Mouse (Mus musculus) forebrain, postnatal 0 days (tissue): ENCODE measurements around the gene Psmd5. TPM values are rescaled to one million over a fixed set of nuclear protein-coding genes. Genes with fewer than 3 reads are reported as not detected.

Experiments used
- ATAC-seq: fragments of 200-750 bp; cut with Nextera tagmentation; 2 replicates; pipeline ENCODE4 v1.8.0; 2017; ENCODE audit warnings: mild to moderate bottlenecking, moderate library complexity
- DNase-seq: peaks from one replicate; pipeline ENCODE4 v3.0.0-alpha.2; 2015
- H3K27ac ChIP-seq: fragments of 300-500 bp; sonication (generic); 2 replicates; pipeline ENCODE4 v1.5.1; 2014; ENCODE audit warnings: low read depth, mild to moderate bottlenecking, antibody characterized with exemption, low read length, moderate library complexity, mixed read lengths
- H3K27me3 ChIP-seq: fragments of 300-500 bp; sonication (generic); 2 replicates; pipeline ENCODE4 v1.6.1; 2014; ENCODE audit warnings: mild to moderate bottlenecking, low read length, mixed read lengths; ENCODE audit not compliant: insufficient read depth
- H3K36me3 ChIP-seq: fragments of 300-500 bp; sonication (generic); 2 replicates; pipeline ENCODE4 v1.6.1; 2014; ENCODE audit warnings: mild to moderate bottlenecking, moderate library complexity; ENCODE audit not compliant: insufficient read depth
- H3K4me1 ChIP-seq: fragments of 300-500 bp; sonication (generic); 2 replicates; pipeline ENCODE4 v1.6.1; 2014; ENCODE audit warnings: antibody characterized with exemption; ENCODE audit not compliant: insufficient read depth
- H3K4me2 ChIP-seq: fragments of 300-500 bp; sonication (generic); 2 replicates; pipeline ENCODE4 v1.6.1; 2014; ENCODE audit warnings: low read depth, mild to moderate bottlenecking, moderate library complexity
- H3K4me3 ChIP-seq: fragments of 300-500 bp; sonication (generic); 2 replicates; pipeline ENCODE4 v1.5.1; 2014; ENCODE audit warnings: low read depth, low read length, mixed read lengths
- H3K9ac ChIP-seq: fragments of 300-500 bp; sonication (generic); 2 replicates; pipeline ENCODE4 v1.6.1; 2014; ENCODE audit warnings: mild to moderate bottlenecking
- H3K9me3 ChIP-seq: fragments of 300-500 bp; sonication (generic); 2 replicates; pipeline ENCODE4 v1.6.1; 2016; ENCODE audit warnings: low read length
- CTCF ChIP-seq: sonication (generic); IDR thresholded peaks from 2 replicates; pipeline ENCODE4 v1.5.1; 2016; ENCODE audit warnings: antibody characterized with exemption, control low read depth, low read depth
- WGBS: fragments of 180-500 bp; shearing (Covaris S2); extraction: QIAGEN DNeasy Blood & Tissue Kit; methylation state at CpG from one replicate; pipeline ENCODE4 v1.1.7; 2014; 5-methylcytosine and 5-hydroxymethylcytosine counted together
- polyA plus RNA-seq: library from polyadenylated mRNA; unstranded; fragments of >200 nt; fragmentation: Nextera tagmentation; extraction: Ambion mirVana; gene quantifications from 2 replicates; pipeline ENCODE4 v1.2.1, GENCODE M21; 2015
- total RNA-seq: library from RNA; depleted of rRNA; stranded (reverse); fragments of >200 nt; gene quantifications from 2 replicates; pipeline ENCODE4 v1.2.3, GENCODE M21; 2014; rRNA removed

The Psmd5 gene
- 40.5 and 43.3 TPM in 2 replicates for total RNA-seq
- 84.6 and 85.2 TPM in 2 replicates for polyA plus RNA-seq

GRCm38 (mm10) chr2:34874816-34875345 lies at the start of gene Psmd5:
Psmd5 (minus strand) TSS chr2:34874968.
- 12% methylated on average over 8 of the region's 8 CpGs for WGBS
- DNase-seq, result no peak
- Histone ChIP-seq H3K27me3 (peaks cover 4% of the 10 kb centered on the region; the same call in 1 of the 2 replicates), H3K9ac (no peak within 1 kb of the TSS), H3K4me3 (no peak within 1 kb of the TSS), H3K36me3 (no peaks in the 10 kb centered on the region), H3K4me1 (peaks cover 1% of the 10 kb centered on the region), H3K27ac (no peak within 1 kb of the TSS), H3K4me2 (no peak within 1 kb of the TSS), H3K9me3 (no peaks in the 10 kb centered on the region)
- ATAC-seq, result no peak
- TF ChIP-seq CTCF, result no peak

DNA sequence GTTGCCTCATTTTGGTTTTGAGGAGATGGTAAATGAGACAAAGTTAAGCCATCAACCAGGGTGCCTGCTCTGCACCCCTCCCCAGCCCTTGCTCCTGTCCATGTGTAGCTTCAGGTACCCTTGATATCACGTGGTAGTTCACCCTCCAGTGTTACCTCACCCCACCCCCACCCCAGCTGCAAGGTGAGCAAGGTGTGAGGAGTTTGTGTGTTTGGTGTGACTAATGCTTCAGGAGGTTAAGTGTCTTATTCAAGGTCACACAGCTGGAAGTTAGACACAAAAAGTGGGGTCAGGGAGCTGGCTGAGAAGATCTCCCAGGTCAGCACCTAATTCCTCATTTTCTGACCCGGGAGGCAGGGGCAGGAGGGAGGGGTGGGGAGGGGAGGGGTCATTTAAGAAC lies 48.0 kb upstream of the Psmd5 start:
- Histone ChIP-seq H3K4me1 (no peaks in the 10 kb centered on the region), H3K9me3 (no peaks in the 10 kb centered on the region), H3K27ac (no peak overlapping the region), H3K36me3 (no peaks in the 10 kb centered on the region), H3K4me3 (no peak overlapping the region), H3K9ac (no peak overlapping the region), H3K4me2 (no peak overlapping the region), H3K27me3 (no peaks in the 10 kb centered on the region)
- DNase-seq, result no peak
- no peak for TF ChIP-seq CTCF
- WGBS, result 29% methylated on average over 2 of the region's 2 CpGs
- no peak for ATAC-seq

DNA sequence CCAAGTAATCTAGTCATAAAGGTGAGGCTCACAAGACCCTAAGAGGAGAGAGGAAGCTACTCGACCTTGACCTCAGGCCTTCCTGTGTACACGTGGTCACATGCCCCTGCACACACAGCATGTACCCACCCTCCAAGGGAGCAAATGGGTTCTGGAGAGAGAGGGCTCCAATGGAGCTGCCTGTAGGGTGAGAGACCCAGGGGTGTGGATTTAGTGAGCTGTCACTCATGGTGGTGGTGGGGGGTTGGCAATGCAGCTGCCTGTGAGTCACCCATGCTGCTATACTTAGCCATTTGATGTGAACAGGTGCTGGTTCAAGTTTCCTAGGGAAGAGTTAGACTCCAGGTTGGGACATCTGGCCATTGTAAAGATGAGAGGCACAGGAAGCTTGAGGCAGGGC lies 45.4 kb upstream of the Psmd5 start:
- no peak for DNase-seq
- no peak overlapping the region for H3K4me3 ChIP-seq
- H3K27me3 ChIP-seq, result no peaks in the 10 kb centered on the region
- no peaks in the 10 kb centered on the region for H3K9me3 ChIP-seq
- ATAC-seq, result no peak
- no peak overlapping the region for H3K9ac ChIP-seq
- no peak overlapping the region for H3K27ac ChIP-seq
- no peaks in the 10 kb centered on the region for H3K4me1 ChIP-seq
- WGBS, result 71% methylated on average over 2 of the region's 2 CpGs
- H3K4me2 ChIP-seq, result no peak overlapping the region
- H3K36me3 ChIP-seq, result no peaks in the 10 kb centered on the region
- TF ChIP-seq CTCF, result no peak

DNA sequence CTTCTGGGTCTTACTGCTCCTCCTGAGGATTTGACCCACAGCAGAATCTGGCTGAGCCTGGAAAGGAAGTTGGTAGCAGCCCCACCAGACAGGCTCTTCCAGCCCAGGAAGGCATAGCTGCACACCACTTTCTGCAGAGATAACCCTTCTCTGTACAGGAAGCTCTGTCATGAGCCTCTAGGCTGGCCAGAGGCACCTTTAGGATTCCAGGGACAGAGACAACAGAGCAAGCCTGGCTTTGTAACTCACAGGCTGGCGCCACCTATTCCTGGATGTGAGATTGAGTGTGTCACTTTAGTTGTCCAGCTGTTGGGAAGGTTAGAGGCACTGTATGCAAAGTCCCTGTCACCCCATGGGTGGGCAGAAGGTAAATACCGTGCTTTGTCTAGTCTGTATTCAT lies 40.3 kb upstream of the Psmd5 start:
- no peaks in the 10 kb centered on the region for H3K4me1 ChIP-seq
- H3K27ac ChIP-seq, result no peak overlapping the region
- H3K9me3 ChIP-seq, result no peaks in the 10 kb centered on the region
- no peaks in the 10 kb centered on the region for H3K36me3 ChIP-seq
- peaks cover 13% of the 10 kb centered on the region; the same call in 1 of the 2 replicates for H3K27me3 ChIP-seq
- no peak for DNase-seq
- no peak overlapping the region for H3K9ac ChIP-seq
- no peak for ATAC-seq
- no peak for TF ChIP-seq CTCF
- WGBS, result 52% methylated on average over 2 of the region's 2 CpGs
- H3K4me3 ChIP-seq, result no peak overlapping the region
- H3K4me2 ChIP-seq, result no peak overlapping the region

- Histone ChIP-seq H3K4me3 (no peak overlapping the region), H3K27me3 (peaks cover 13% of the 10 kb centered on the region; the same call in 1 of the 2 replicates), H3K9me3 (no peaks in the 10 kb centered on the region), H3K9ac (no peak overlapping the region), H3K27ac (no peak overlapping the region), H3K4me2 (peak overlapping the region; percentile 94), H3K4me1 (no peaks in the 10 kb centered on the region), H3K36me3 (no peaks in the 10 kb centered on the region)
- DNase-seq, result no peak
- TF ChIP-seq CTCF, result no peak
- WGBS, result 23% methylated on average over 2 of the region's 2 CpGs
- no peak for ATAC-seq
These were observed 40.0 kb upstream of the Psmd5 start for GRCm38 (mm10) chr2:34914823-34915082.

DNA sequence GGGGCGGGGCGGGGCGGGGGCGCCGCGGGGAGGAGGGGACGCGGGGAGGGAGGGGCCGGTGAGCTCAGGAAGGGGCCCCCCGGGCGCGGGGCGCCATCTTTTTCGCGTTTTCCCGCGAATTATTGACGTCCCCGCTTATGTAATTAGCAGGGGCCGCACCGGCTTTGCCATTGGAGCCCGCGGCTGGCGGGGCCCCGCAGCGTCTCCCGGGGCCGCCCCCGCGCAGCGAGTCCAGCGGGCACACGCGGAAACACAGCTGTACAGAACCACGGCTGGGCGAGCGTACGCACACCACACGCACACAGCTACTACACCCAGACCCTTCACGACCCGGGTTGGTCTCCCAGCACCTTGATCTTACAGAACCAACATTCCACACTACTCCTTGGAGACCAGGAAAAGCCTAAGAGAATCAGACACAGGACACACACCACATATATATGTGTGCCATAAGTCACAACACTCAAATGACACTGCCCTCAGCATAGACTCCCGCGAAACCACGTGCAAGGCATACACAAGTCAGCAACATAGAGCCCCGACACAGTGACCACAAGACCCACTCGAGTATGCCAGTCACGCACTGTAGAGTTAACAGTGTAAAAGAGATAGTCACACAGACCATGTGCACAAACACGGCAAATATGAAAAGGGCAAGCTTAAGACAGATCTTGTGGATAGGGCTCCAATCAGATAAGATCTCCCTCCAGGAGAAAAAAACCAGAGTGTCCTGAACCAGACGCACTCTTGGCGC lies 39.5 kb upstream of the Psmd5 start:
- Histone ChIP-seq H3K36me3 (no peaks in the 10 kb centered on the region), H3K9ac (peak overlapping the region; percentile 57), H3K4me3 (peak overlapping the region; percentile 48), H3K27ac (no peak overlapping the region), H3K4me1 (no peaks in the 10 kb centered on the region), H3K9me3 (no peaks in the 10 kb centered on the region), H3K27me3 (peaks cover 13% of the 10 kb centered on the region; the same call in 1 of the 2 replicates), H3K4me2 (peak overlapping the region; percentile 94)
- DNase-seq, result peak; percentile 47
- no peak for TF ChIP-seq CTCF
- WGBS, result 5% methylated on average over 39 of the region's 50 CpGs
- ATAC-seq, result peak; percentile 74
